Mouse (Mus musculus) thymus, postnatal 4 days (tissue): ENCODE measurements around the gene Dohh.

ENCODE experiments used
- DNase-seq: peaks from one replicate; pipeline ENCODE4 v3.0.0; 2021

The Dohh gene

DNA sequence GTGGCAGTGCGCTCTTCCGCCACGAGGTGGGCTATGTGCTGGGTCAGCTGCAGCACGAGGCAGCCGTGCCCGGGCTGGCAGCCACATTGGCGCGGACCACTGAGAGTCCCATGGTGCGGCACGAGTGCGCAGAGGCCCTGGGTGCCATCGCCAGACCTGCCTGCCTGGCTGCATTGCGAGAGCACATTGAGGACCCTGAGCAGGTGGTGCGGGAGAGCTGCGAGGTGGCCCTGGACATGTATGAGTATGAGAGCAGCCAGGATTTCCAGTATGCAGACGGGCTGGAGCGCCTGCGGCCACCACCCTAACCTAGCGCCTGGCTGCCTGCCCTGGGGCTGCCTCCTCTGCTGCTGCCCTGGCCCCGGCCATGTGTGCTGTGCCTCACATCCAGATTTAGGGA, 3.5 kb downstream of the Dohh start:
- DNase-seq = no peak

DNA sequence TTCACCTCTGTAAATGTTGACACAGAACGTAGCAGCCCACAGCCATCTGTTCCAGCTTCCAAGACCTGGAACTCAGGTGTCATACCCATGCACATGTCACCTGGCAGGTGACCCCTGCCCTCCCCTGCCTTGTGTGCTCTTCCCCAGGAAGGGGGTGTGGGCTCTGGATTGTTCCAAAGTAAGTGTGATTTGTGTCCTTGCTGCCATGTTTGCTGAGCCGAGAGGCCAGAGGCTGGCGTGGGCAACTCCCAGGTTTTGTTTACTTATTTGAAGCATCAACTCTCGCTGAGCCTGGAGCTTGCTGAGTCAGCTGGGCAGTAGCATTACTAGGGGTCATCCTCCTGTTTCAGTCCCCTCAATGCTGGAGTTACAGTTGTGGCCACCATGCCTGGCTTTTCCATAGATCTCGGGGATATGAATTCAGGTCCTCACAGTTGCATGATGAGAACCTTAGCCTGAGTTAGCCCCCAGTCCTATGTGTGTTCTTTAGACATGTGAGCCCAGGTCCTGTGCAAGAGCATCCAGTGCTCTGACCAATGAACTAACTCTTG, 4.4 kb downstream of the Dohh start, which contains the start of gene Gm48552:
Gene Gm48552, plus strand, starts transcription at position 501 of the 551 bp plus-strand sequence.
- DNase-seq = no peak

DNA sequence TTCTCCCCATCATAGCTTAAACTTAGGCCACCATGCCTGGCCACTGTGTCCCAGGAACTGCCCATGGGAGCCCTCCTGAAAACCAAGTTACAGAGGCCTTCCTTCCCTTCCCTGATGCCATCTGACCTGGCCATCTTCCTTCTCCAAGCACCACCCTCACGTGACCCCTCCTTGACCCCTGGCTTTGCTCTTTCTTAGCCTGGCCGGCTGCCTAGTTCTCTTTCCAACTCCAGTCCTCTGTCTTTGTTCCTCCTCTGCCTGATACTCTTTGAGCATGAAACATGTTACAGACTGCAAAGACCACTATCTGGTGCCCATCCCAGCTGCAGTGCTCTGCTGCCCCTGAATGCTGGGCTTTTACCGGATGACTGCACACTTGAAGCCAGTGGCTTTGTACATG, 5.1 kb downstream of the Dohh start:
- no peak for DNase-seq

DNA sequence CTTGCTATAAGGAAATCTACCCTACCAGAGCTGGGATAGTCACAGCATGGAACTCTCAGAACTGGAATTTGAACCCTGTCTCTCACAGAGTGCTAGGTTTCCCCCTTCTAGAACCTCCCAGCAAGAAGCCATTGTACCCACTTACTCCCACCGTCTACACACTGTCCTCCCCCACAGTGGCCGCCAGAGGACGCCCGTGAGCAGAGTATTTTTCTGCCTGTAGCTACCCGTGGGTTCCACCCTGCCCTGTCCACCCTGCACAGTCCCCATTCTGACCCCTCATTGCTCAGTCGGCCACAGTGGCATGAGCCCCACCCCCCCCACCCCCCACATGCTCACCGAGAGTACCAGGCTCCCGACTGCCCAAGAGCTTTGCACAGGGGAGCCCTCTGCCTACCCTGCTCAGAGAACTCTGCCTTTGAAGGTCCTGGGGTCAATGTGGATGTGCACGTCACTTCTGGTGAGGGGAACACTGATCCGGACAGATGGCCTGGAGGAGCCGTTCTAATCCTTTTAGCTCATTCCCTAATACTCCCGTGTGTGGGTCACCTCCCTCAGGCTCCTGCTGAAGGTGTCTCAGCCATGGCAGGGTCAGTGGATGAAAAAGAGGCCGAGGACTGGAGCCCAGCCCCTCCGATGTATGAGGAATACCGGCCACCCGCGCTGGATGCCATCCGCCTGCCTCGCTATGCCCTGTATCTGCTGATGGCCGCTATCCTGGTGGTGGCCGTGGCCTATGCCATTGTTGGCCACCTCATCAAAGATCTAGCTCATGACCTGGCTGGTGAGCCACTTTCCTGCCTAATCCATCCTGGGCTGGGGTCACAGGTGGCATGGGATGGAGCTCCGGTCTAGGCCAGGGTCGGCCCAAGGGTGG, 5.8 kb downstream of the Dohh start:
- peak; percentile 84 for DNase-seq

- DNase-seq = no peak
Observed at GRCm38 (mm10) chr10:81390678-81390965, 6.4 kb downstream of the Dohh start.

DNA sequence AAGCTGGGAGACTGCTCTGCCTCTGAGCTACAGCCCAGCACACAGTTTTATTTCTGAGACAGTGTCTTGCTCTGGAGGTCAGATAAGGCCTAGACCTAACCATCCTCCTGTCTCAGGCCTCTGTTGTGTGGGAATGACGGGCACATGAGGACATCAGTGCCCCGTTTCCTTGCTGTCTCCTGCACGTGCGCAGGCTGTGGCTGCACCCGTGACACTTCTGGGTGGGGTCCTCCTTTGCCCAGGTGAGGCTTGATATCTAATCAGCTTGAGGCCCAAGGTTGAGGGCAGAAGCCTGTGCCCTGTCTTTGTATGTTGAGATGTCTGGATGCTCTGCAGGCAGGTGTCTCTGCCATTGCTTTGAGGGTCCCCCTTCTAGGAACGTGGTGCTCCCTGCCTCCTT, 8.0 kb downstream of the Dohh start:
- no peak for DNase-seq

DNA sequence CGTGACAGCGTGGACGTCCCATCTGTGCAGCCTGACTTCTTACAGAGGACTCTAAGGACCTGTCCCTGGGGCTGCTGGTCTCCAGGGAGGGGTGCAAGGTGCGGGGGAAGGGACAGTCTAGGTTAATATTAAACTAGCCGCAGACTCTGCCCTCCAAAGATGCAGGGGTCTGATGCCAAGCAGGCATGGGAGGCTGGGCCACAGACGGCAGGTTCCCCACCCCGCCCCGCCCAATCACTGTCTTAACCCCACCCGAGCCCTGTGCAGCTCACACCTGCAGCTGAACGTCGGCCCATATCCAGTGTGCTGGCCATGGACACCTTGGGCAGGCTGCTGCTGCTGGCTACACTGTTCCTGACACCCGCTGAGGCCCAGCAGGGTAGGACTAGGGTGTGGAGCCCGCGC, 8.6 kb downstream of the Dohh start, which contains the start of gene Smim24:
Gene Smim24, plus strand, starts transcription at position 271 of the 405 bp plus-strand sequence.
- no peak for DNase-seq

DNA sequence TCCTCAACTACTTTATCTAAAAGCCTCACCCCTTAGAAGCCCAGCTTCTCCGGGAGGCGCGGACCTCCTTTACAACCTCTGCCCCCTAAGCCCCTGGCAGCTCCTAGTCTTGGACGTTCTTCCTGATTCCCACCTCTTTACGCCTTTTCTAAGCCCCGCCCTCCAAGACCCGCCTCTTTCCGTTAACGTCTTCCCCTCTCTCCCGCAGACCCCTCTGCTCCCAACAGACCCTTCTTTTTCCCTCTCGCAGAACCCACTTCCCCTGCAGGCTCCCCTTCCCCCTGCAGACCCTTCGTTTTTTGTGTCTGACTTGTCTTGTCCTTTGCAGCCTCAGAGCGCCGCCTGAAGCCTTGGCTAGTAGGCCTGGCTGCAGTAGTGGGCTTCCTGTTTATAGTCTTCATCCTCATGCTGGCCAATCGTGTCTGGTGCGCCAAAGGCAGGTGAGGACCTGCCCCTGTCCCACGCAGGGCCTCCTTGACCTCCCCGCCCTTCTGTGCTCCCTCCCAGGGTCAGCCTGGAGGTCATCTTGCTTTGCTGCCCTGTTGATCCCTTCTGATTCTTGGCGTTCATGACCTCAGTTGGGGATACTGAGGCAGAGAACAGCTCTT, 9.3 kb downstream of the Dohh start:
- DNase-seq = peak; percentile 73

DNA sequence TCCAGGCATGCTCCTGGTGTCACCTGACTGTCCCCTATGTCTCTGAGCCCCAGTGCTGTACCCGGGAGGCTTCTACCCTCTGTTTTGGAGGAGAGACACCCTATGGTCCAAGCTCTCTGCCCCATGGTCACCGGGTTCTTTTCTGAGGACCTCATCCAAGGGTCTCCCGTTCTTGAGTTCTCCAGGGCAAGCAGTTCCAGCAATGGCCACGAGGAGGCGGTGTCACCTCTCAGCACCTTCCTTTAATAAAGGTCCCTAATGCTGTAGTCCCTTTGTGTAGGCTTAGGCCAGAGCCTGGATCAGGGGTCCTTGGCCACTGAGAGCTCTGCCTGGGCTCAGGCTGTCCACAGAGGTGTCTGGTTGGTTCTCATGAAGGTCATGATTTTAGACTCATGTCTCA, 10.9 kb downstream of the Dohh start:
- peak; percentile 89 for DNase-seq

DNA sequence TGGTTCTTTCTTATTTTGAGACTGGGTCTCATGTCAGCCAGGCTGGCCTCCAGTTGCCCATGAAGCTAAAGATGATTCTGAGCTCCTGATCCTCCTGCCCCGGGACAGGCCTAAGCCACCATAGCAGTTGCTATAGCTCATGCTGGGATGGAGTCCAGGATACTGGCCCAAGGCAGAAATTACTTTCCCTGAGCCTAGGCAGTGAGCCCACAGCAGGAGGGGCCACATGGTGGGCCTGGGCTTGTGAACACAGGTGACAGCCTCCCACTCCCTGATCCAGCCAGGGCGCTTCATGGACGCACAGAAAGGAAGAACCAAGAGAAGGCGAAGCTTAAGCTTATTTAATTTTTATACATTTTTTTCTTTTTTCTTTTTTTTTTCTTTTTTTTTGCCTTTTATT, 11.6 kb downstream of the Dohh start:
- DNase-seq = no peak

DNA sequence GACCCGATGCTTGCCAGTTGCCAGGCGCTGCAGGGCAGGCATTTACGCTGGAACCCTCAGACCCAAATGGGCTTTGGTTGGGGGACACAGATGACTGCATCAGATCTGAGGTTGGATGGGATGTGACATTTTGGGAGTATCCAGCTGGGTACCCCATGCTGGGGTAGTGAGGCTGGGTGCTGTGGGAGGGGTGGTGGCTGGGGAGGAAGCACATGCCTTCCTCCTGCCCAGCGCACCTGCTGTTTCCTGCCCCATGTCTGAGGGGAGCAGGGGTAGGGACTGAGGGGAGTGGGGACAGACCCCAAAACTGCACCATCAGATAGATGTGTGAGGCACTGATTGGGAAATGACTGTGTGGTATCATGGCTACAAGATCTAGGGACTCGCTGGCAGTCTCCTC, 12.5 kb downstream of the Dohh start:
- DNase-seq = peak; percentile 54

DNA sequence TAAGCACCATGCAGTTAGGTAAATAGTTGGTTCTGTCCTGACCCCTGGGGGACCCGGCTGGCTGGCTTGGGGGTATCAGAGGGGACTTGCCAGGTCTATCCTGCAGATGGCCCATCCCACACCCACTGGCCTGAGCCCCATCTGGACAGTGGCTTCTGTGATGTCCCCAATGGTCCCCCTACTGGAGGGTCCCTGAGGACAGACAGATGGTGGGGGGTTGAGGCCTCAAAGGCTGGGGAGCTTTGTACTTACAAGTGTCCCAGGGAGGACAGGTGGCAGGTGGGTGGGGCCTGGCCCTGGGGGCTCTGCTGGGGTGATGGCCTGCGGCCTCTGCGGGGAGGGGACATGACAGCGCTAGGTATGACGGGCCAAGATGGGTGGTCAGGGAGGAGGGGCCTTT, 15.1 kb downstream of the Dohh start:
- no peak for DNase-seq

DNA sequence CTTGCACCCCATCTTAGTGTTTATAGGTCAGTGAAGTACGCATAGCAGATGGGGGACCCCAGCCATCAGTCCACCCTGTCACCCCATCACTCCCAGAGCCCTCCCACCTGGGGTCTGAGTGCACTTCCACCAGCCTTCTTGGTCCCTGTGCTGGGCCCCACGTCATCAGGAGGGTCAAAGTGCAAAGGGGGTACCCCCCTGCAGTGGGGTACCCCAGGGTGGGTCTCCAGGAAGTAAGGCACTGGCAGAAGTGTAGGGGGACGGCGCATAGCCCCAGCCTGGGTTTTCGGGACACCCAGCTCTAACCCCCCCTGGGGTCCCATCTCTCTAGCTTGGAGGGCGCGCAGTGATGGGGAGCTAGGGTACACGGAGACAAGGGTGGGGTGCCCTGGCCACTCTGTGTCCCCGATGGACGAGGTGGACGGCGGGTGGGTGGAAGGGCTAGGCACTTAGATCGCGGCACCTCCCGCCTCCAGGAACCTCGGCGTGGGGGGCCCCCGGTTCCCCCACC, 15.6 kb downstream of the Dohh start:
- no peak for DNase-seq

- no peak for DNase-seq
Observed at GRCm38 (mm10) chr10:81400371-81401204, 16.4 kb downstream of the Dohh start.

DNA sequence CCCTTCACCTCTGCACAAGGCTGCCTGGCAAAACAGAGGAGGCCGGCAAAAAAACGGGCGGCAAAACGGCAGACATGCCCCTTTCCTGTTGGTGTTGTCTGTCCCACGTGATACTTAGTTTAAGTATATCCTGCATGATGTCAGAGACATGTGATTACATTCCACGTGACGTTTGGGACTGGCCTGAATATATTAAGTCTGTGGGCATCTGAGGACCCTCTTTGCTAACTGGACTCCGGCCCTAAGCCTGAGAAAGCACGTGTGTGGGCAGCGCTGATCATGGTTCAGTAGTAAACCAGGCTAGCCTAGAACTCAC, 16.9 kb downstream of the Dohh start:
- DNase-seq = no peak

DNA sequence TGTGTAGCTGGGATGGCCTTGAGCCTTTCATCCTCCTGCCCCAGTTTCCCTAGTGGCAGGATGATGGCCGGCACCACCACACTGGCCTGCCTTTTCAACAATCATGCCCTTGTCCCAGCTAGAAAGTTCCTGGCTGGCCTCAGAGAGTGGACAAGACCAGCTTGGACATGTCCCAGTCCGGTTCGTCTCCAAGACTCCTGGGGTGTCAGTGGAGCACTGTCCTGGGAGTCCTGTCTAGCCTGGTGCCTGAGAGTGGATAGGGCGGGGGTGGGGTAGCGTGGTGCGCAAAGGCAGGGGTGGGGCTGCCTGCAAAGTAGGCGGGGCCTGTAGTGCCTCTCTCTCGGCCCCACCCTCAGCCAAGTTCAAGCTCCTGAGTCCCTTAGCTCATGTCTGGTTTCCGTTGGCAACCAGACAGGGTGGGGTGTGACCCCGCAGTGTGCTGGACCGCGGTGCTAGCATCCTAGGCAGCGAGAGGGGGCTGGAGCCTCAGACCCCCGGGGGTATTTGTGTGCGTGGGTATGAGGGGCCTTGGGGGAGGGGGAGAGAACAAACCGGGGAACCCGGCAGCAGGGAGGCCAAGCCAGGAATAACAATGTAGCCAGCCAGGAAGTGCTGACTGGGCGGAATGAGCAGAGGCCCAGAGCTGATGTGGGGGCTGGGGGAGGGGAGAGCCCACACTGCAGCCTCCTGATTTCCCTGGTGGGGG, 17.4 kb downstream of the Dohh start:
- DNase-seq = peak; percentile 71

DNA sequence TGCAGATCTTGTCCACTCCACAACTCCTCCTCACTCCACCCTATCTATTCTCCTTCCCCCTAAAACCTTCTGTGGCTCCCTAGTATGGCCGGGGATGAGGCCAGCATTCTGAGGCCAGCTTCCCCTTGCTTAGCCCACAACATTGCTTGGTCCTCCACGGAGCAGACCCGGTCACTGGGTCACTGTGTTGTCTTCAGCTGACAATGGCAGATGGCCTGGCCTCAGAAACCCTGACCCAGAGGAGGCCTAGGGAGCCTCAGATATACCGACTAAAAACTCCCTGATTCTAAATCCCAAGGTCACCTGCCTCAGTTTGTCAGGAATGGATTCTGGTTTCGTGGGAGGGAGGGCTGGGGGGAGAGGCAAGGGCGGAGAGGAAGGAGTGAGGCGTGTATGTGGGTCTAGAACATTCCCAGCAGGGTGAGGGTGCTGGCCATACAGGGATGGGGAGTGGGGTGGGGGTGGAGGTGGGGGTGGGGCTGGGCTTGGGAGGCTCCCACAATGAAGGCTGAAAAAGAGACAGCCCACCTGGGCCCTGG, 18.1 kb downstream of the Dohh start:
- no peak for DNase-seq

DNA sequence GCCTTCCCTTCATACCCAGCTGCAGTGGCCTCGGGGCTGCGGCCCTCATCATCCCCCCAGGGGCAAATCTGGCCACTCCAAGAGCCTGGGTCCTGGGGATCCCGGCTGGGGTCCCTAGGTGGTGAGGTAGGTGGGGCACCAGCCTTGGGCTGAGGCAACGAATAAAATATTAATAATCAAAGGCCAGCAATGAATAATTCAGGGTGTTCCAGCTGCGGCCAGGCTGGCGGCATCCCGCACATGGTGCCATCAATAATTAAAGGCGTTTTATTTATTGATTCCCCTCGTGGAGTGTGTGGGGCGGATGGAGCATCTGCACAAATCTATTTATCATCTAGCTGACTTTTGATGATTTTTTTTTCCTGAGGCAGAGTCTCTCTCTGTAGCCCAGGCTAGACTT, 19.3 kb downstream of the Dohh start:
- DNase-seq = no peak

DNA sequence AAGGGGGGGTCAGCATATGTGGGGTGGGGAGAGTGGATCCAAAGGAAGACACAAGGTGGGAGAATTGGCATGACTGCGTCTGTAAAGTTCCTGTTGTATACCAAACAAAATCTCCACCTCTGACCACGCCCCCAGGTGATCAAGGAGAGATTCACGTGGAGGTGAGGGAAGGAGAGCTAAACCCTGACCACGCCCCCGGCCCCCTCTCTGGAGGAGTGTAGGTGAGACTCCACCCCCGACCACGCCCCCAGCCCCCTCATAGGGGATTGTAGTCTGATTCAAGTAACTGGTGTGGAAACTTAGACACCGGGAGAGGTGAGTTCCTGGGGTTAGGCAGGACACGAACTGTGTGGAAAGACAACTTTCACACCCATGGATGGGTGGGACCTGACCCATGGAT, 19.9 kb downstream of the Dohh start:
- DNase-seq = peak; percentile 63

GRCm38 (mm10) chr10:81404720-81405119, 20.5 kb downstream of the Dohh start:
- no peak for DNase-seq

DNA sequence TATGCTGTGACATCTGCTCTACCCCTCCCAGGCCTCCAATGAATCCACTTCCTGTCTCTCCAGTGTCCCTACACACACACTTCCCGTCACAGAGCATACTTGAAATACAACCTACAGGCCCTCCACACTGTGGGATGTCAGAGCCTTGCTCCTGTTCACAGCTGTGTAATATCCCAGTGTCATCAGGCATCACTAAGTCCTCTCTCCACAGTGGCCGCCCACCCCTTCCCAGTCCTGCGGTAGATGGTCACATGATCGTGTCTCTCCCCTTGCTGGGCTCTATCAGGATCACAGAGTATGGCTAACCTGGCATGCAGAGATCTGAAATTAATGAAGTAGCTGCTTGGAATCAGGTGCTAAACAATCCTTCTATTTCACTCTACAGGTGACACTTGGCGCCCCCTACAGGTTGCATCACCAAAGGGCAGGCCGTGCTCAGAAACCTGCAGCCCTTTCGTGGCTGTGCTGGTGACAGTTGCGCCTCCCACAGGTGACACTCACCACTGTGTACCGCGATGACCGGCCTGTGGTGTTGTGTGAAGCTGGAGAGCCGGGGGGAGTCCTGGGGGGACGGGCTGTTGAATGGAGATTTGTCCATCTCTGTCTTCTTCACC, 21.5 kb downstream of the Dohh start:
- DNase-seq = peak; percentile 89
